Mouse (Mus musculus) heart, embryonic 16.5 days (tissue): ENCODE results near the gene Lasp1. TPM values are rescaled to one million over a fixed set of nuclear protein-coding genes. Genes with fewer than 3 reads are reported as not detected.

Source experiments
- ATAC-seq: fragments of 200-750 bp; cut with Nextera tagmentation; replicated peaks from 2 replicates; pipeline ENCODE4 v1.8.0; 2017; ENCODE audit warnings: moderate number of reproducible peaks; ENCODE audit not compliant: insufficient read depth, low FRiP score; ENCODE audit errors: extremely low read depth
- H3K27ac ChIP-seq: fragments of 300-500 bp; sonication (generic); 2 replicates; pipeline ENCODE4 v1.5.1; 2014; ENCODE audit warnings: mild to moderate bottlenecking, low read length, control low read depth, moderate library complexity
- H3K27me3 ChIP-seq: fragments of 300-500 bp; sonication (generic); 2 replicates; pipeline ENCODE4 v1.6.1; 2014; ENCODE audit warnings: low read length, mixed read lengths; ENCODE audit not compliant: control insufficient read depth, insufficient read depth
- H3K36me3 ChIP-seq: fragments of 300-500 bp; sonication (generic); 2 replicates; pipeline ENCODE4 v1.6.1; 2014; ENCODE audit not compliant: control insufficient read depth, insufficient read depth
- H3K4me1 ChIP-seq: fragments of 300-500 bp; sonication (generic); 2 replicates; pipeline ENCODE4 v1.6.1; 2014; ENCODE audit warnings: low read length, mixed read lengths; ENCODE audit not compliant: control insufficient read depth, insufficient read depth
- H3K4me2 ChIP-seq: fragments of 300-500 bp; sonication (generic); 2 replicates; pipeline ENCODE4 v1.6.1; 2014; ENCODE audit warnings: low read depth, mild to moderate bottlenecking, control low read depth, low read length
- H3K4me3 ChIP-seq: fragments of 300-500 bp; sonication (generic); 2 replicates; pipeline ENCODE4 v1.5.1; 2014; ENCODE audit warnings: mild to moderate bottlenecking, control low read depth, low read length
- H3K9ac ChIP-seq: fragments of 300-500 bp; sonication (generic); 2 replicates; pipeline ENCODE4 v1.6.1; 2014; ENCODE audit warnings: low read length, control low read depth
- H3K9me3 ChIP-seq: fragments of 300-500 bp; sonication (generic); replicated peaks from 2 replicates; pipeline ENCODE4 v1.6.1; 2016; ENCODE audit warnings: low read length; ENCODE audit not compliant: control insufficient read depth
- WGBS: fragments of 180-500 bp; shearing (Covaris S2); extraction: QIAGEN DNeasy Blood & Tissue Kit; methylation state at CpG from one replicate; pipeline ENCODE4 v1.1.7; 2014; 5-methylcytosine and 5-hydroxymethylcytosine counted together
- polyA plus RNA-seq: library from polyadenylated mRNA; unstranded; fragments of >200 nt; fragmentation: Nextera tagmentation; extraction: Ambion mirVana; gene quantifications from 2 replicates; pipeline ENCODE4 v1.2.1, GENCODE M21; 2015

The Lasp1 gene
- polyA plus RNA-seq, 1 experiment from 2014 or later: 52.9 TPM

DNA sequence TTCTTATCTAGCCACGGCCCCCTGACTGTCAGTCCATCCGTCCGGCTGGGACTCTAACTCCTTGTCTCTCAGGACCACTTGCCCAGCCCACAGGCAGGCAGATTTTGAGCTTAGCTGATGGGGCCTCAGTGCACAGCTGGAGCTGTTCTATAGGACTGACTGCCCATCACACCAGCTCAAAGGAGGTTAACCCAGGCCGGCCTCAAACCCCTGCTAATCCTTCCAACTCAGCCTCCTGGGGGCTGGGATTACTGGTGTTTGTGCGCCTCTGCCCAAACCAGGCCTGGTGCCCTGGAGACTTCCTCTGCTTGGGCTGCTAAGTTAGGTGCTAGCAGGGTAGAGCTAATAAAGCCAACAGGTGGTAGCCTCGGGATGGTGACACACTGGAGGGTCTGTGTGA lies 19.2 kb downstream of the Lasp1 start:
- H3K4me1 ChIP-seq: peaks cover 62% of the 10 kb centered on the region
- 66% methylated on average over 6 of the region's 6 CpGs for WGBS
- no peaks in the 10 kb centered on the region for H3K9me3 ChIP-seq
- no peak overlapping the region for H3K4me2 ChIP-seq
- H3K9ac ChIP-seq: no peak overlapping the region
- no peak overlapping the region for H3K4me3 ChIP-seq
- peak overlapping the region; percentile 6 for H3K27ac ChIP-seq
- H3K36me3 ChIP-seq: 0 out of 2 replicates have a peak, but pooled peaks cover 8% of the 10 kb centered on the region
- ATAC-seq: no peak
- H3K27me3 ChIP-seq: no peaks in the 10 kb centered on the region

DNA sequence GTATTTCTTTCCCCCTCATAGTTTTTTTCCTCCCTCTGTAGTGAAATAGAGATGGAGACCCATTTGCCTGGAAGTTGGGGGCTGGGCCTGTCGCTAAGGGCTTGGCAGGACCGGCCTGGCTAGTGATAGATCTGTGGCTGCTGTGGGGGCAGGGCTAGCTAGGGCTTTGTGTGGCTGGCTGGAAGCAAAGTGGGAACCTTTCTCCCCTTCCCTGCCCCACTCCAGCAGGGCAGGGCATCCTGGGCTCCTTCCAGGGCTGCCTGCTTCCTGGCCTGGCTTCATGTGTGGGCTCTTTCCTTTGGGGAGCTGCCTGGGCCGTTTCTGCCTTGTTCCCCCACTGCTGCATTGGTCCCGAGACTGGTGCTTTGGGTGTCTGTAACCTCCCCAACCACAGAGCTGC lies 19.8 kb downstream of the Lasp1 start:
- H3K9me3 ChIP-seq: no peaks in the 10 kb centered on the region
- H3K27ac ChIP-seq: peak overlapping the region; percentile 73
- H3K4me2 ChIP-seq: no peak overlapping the region
- H3K36me3 ChIP-seq: 0 out of 2 replicates have a peak, but pooled peaks cover 8% of the 10 kb centered on the region
- H3K4me3 ChIP-seq: no peak overlapping the region
- no peaks in the 10 kb centered on the region for H3K27me3 ChIP-seq
- peak overlapping the region; percentile 46 for H3K9ac ChIP-seq
- 11% methylated on average over 4 of the region's 4 CpGs for WGBS
- H3K4me1 ChIP-seq: peaks cover 57% of the 10 kb centered on the region
- ATAC-seq: no peak

DNA sequence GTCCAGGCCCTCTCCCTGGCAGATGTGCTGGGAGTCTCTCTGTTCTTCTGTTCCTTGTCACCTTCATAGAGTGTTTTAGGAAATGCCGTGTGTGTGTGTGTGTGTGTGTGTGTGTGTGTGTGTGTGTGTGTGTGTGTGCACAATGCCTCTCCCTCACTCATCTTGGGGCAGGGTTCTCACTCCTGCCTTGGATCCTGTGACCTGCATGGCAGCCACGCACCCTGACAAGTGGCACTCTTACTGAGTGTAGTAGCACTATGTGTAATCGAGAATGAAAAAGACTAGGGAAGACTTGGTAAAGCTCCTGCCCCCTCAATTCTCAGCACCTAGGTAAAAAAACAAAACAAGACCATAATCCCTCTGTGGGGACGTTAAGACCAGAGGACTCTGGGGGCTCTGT lies 20.3 kb downstream of the Lasp1 start:
- peaks cover 56% of the 10 kb centered on the region for H3K4me1 ChIP-seq
- H3K27ac ChIP-seq: peak overlapping the region; percentile 73
- H3K9me3 ChIP-seq: no peaks in the 10 kb centered on the region
- no peak overlapping the region for H3K4me3 ChIP-seq
- H3K9ac ChIP-seq: peak overlapping the region; percentile 46
- no peak overlapping the region for H3K4me2 ChIP-seq
- H3K27me3 ChIP-seq: no peaks in the 10 kb centered on the region
- WGBS: 49% methylated on average over 4 of the region's 4 CpGs
- H3K36me3 ChIP-seq: peaks cover 10% of the 10 kb centered on the region; the same call in 1 of the 2 replicates
- ATAC-seq: no peak

DNA sequence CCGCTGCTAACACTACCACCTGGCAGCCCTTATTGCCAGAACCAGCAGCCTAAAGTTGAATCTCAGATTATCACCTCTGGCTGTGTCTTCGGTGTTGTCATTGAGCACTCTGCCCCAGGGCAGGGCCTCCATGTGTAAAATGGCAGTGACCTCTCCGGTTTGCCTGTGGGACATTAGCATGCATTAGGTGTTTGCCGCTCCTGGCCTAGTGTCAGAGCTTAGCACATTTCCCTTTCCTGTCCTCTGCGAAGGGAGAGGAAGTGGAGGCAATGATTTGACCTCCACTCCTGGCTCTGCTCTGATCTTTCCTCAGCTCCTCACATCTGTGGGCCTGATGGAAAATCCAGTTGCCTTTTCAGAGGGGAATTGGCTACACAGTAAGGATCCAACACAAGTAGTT lies 21.1 kb downstream of the Lasp1 start:
- no peak for ATAC-seq
- WGBS: 64% methylated on average over 5 of the region's 5 CpGs
- H3K27ac ChIP-seq: no peak overlapping the region
- no peaks in the 10 kb centered on the region for H3K9me3 ChIP-seq
- H3K27me3 ChIP-seq: no peaks in the 10 kb centered on the region
- H3K4me1 ChIP-seq: peaks cover 60% of the 10 kb centered on the region
- H3K4me2 ChIP-seq: no peak overlapping the region
- peaks cover 13% of the 10 kb centered on the region for H3K36me3 ChIP-seq
- no peak overlapping the region for H3K9ac ChIP-seq
- H3K4me3 ChIP-seq: no peak overlapping the region

DNA sequence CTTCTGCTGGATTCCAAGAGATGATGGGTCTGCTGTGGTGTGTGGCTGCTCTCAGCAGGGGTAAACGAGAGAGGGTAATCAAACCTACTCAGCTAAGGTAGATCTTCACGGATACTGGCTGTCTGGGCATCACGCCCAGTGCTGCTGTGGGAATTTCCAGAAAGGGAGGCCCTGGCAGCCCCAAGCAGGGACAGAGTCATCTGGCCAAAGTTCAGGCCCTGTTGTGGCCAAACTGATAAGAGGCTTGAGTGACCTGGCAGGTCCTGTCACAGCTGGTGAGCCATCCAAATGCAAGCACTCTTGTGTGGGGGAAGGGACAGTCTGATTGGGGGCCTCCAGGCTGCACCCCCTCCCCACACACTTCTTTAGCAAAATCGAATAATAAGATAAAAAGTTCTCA lies 22.0 kb downstream of the Lasp1 start:
- ATAC-seq: no peak
- H3K36me3 ChIP-seq: peaks cover 13% of the 10 kb centered on the region
- H3K27ac ChIP-seq: peak overlapping the region; percentile 48; the same call in 1 of the 2 replicates
- H3K4me1 ChIP-seq: peaks cover 60% of the 10 kb centered on the region
- 21% methylated on average over 4 of the region's 4 CpGs for WGBS
- no peaks in the 10 kb centered on the region for H3K9me3 ChIP-seq
- no peaks in the 10 kb centered on the region for H3K27me3 ChIP-seq
- no peak overlapping the region for H3K4me3 ChIP-seq
- no peak overlapping the region for H3K4me2 ChIP-seq
- H3K9ac ChIP-seq: no peak overlapping the region

DNA sequence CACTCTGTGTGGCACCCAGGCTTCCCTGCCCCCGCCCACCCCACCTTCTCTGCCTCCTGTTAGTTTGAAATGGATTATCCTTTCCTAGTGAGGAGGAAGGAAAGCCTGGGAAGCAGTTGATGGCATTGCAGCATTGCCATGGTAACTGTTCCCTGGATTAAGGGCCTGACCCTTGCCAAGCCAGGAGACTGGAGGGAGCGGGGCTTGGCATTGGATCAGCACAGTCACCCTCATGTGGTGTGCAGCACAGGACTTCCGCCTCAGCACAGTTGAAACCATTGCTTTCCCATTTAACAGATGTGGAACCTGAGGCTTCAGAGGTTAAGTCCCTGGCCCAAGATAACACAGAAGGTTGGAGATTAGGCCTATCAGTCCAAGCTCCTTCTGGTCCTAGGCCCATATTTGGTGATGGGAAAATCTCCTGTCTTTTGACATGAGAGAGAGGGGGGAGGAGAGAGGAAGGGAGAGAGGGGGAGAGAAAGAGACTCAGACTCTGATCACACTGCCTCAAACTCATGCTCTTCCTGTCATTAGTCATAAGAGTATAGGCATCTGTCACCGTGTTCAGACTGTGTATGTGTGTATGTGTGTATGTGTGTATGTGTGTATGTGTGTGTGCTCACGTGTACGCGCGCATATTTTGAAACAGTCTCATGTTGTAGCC lies 22.7 kb downstream of the Lasp1 start:
- Histone ChIP-seq H3K27ac (peak overlapping the region; percentile 48; the same call in 1 of the 2 replicates), H3K9me3 (no peaks in the 10 kb centered on the region), H3K27me3 (no peaks in the 10 kb centered on the region), H3K4me2 (no peak overlapping the region), H3K4me1 (peaks cover 55% of the 10 kb centered on the region), H3K9ac (no peak overlapping the region), H3K4me3 (no peak overlapping the region), H3K36me3 (peaks cover 13% of the 10 kb centered on the region)
- 89% methylated on average over 8 of the region's 8 CpGs for WGBS
- ATAC-seq: no peak

DNA sequence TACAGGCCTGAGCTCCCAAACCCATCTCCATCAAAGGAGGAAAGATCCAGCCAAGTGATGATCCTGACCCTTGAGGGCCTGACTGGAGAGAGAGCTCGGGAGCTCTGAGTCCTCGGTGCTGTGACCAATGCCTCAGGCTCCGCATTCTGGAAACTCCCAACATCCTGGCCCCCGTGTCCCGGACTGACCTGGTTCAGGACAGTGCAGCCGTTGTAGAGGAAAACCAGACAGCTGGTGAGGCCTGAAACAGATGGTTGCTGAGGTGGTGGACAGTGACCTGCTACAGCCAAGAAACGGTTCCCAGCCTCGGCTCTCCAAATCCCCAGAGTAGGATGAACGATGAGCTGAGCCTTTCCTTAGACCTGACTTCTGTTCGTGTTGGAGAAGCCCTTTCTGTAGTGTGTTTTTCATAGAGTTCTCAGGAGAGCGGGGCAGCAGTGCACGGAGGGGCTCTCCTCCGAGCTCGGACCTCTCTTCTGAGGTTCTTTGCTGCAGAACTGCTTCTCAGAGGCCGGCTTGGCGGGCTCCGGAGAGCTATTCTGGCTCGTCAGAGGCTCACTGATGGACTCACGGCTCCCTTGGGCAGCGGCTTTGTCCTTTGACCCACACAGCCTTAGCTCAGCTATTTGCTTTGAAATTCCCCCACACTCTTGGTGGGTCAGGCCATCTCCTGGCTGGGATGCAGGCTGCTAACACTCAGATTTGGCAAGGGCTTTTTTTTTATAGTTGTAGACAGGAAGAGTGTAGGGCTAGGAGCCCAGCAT lies 24.2 kb downstream of the Lasp1 start:
- Histone ChIP-seq H3K27ac (no peak overlapping the region), H3K27me3 (no peaks in the 10 kb centered on the region), H3K4me1 (peaks cover 42% of the 10 kb centered on the region), H3K36me3 (peaks cover 22% of the 10 kb centered on the region), H3K9ac (no peak overlapping the region), H3K4me3 (no peak overlapping the region), H3K9me3 (no peaks in the 10 kb centered on the region), H3K4me2 (no peak overlapping the region)
- no peak for ATAC-seq
- WGBS: 72% methylated on average over 20 of the region's 20 CpGs

DNA sequence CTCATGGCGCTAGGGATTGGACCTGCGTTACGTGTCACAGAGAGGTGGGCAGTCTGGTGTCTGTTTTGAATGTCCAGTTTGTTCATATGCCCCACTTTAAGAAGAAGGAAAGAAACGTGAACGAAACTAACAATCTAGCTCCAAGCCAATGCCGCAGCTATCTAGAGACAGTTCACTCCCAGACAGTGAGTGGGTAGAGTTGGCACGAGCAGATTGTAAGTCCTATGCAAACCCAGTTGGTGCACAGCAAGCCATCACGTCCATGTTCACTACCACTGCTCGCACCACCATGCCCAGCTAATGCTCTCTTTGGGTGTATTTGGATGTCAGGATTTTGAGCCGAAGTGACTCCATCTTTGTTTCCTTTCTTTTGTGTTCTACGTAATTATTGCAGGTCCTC lies 25.4 kb downstream of the Lasp1 start:
- Histone ChIP-seq H3K27me3 (no peaks in the 10 kb centered on the region), H3K36me3 (peaks cover 23% of the 10 kb centered on the region), H3K4me1 (peaks cover 31% of the 10 kb centered on the region), H3K27ac (no peak overlapping the region), H3K4me2 (no peak overlapping the region), H3K4me3 (no peak overlapping the region), H3K9ac (no peak overlapping the region), H3K9me3 (no peaks in the 10 kb centered on the region)
- 91% methylated on average over 11 of the region's 11 CpGs for whole genome bisulfite sequencing
- no peak for ATAC-seq

DNA sequence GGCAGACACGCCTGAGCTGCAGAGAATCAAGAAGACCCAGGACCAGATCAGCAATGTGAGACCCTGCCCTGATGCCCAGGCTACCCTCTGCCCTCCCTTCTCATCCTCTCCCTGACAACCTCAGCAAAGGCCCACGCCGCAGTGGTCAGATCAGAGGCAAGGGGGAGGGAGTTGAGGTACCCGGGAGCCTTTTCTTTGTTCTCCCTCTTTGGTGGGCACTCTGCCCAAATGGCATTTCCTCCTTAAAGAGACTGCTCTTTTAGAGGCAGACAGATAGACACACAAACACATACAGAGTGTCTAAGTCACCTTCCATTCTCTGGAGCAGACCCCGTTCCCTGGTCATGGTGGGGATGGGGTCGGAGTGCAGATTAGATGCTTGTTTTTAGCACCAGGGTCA lies 26.1 kb downstream of the Lasp1 start:
- Histone ChIP-seq H3K4me3 (no peak overlapping the region), H3K27me3 (no peaks in the 10 kb centered on the region), H3K9me3 (no peaks in the 10 kb centered on the region), H3K9ac (no peak overlapping the region), H3K27ac (0 out of 2 replicates have a peak overlapping the region, but pooled peaks have one; percentile 39), H3K4me2 (no peak overlapping the region), H3K4me1 (peaks cover 28% of the 10 kb centered on the region), H3K36me3 (peaks cover 25% of the 10 kb centered on the region)
- ATAC-seq: no peak
- WGBS: 63% methylated on average over 6 of the region's 6 CpGs
